Mouse (Mus musculus): ENCODE results near the gene Tlx1. TPM values are rescaled to one million over a fixed set of nuclear protein-coding genes. Genes with fewer than 3 reads are reported as not detected.
A peak's percentile ranks its signal among the peaks of the same experiment; 100 is the strongest.

The Tlx1 gene
- total and polyA plus RNA-seq, 3 experiments, result 0.16 TPM; not detected in 2

- Histone ChIP-seq H3K4me3 (ENCODE audit: low read depth, low read length) (no peak overlapping the region; the same call in 1 of the 2 replicates), H3K9me3 (replicated peaks) (no peaks in the 10 kb centered on the region), H3K4me1 (ENCODE audit: insufficient read depth, low read depth, low read length) (0 out of 2 replicates have a peak, but pooled peaks cover 4% of the 10 kb centered on the region), H3K36me3 (replicated peaks) (no peaks in the 10 kb centered on the region), H3K27me3 (ENCODE audit: insufficient read depth, low read length) (peaks cover 35% of the 10 kb centered on the region)
- TF ChIP-seq CTCF (IDR thresholded peaks at IDR 0.05; ENCODE audit: low read depth, low read length) (0 out of 2 replicates have a peak, but pooled peaks have one; percentile 55), GATA2 (IDR thresholded peaks at IDR 0.05; ENCODE audit: borderline replicate concordance, low read depth, low read length) (no peak), GATA1 (IDR thresholded peaks at IDR 0.05; ENCODE audit: borderline replicate concordance, low read length) (no peak)
- ATAC-seq (ENCODE audit: extremely low read depth, insufficient number of reproducible peaks, low FRiP score, poor library complexity, severe bottlenecking), result peak; percentile 28; the same call in 1 of the 2 replicates
- DNase-seq (ENCODE audit: low spot score), result peak; percentile 73
These were observed 10.6 kb downstream of the Tlx1 start for GRCm38 (mm10) chr19:45161093-45161492.

GRCm38 (mm10) chr19:45162181-45162580 lies 11.7 kb downstream of the Tlx1 start:
- no peak for TF ChIP-seq GATA1 (IDR thresholded peaks at IDR 0.05; ENCODE audit: borderline replicate concordance, low read length)
- TF ChIP-seq CTCF (IDR thresholded peaks at IDR 0.05; ENCODE audit: low read depth, low read length), result no peak
- no peak for TF ChIP-seq GATA2 (IDR thresholded peaks at IDR 0.05; ENCODE audit: borderline replicate concordance, low read depth, low read length)
- TF ChIP-seq TAL1 (conservative IDR thresholded peaks at IDR 0.05; ENCODE audit: low read depth, low read length), result no peak
- no peak for TF ChIP-seq POLR2AphosphoS5 (IDR thresholded peaks at IDR 0.05; ENCODE audit: insufficient replicate concordance, low read depth, low read length)
- H3K9me3 ChIP-seq (replicated peaks), result no peaks in the 10 kb centered on the region
- H3K4me3 ChIP-seq (ENCODE audit: low read depth, low read length), result no peak overlapping the region
- H3K4me1 ChIP-seq (ENCODE audit: insufficient read depth, low read depth, low read length), result 0 out of 2 replicates have a peak, but pooled peaks cover 4% of the 10 kb centered on the region
- ATAC-seq (ENCODE audit: extremely low read depth, insufficient number of reproducible peaks, low FRiP score, poor library complexity, severe bottlenecking) (no peak), DNase-seq (ENCODE audit: low spot score) (no peak)
- H3K27me3 ChIP-seq (ENCODE audit: insufficient read depth, low read length), result peaks cover 30% of the 10 kb centered on the region
- no peaks in the 10 kb centered on the region for H3K36me3 ChIP-seq (replicated peaks)

DNA sequence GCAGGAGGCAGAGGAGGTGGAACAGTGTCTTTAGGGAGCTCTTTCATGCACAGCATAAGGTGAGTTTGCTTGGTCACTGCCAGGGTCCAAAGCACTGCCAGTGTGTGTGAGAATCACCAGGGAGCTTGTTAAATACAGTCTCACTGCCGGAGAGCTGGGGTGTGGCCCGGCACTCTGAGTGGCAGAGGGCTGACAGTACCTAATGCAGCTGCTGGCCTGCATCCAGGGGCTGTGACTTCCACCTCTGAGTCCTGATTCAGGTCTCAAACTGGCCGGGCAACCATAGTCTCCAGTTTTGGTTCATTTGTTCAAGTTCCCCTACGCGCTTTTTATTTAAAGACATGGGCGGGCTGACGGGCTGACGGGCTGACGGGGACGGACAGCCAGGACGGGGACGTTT lies 12.4 kb downstream of the Tlx1 start:
- Histone ChIP-seq H3K4me1 (ENCODE audit: insufficient read depth, low read depth, low read length) (0 out of 2 replicates have a peak, but pooled peaks cover 4% of the 10 kb centered on the region), H3K27me3 (ENCODE audit: insufficient read depth, low read length) (peaks cover 27% of the 10 kb centered on the region), H3K36me3 (replicated peaks) (no peaks in the 10 kb centered on the region), H3K9me3 (replicated peaks) (no peaks in the 10 kb centered on the region), H3K4me3 (ENCODE audit: low read depth, low read length) (no peak overlapping the region)
- no peak for DNase-seq (ENCODE audit: low spot score)
- TF ChIP-seq POLR2AphosphoS5 (IDR thresholded peaks at IDR 0.05; ENCODE audit: insufficient replicate concordance, low read depth, low read length) (no peak), CTCF (IDR thresholded peaks at IDR 0.05; ENCODE audit: low read depth, low read length) (no peak), GATA1 (IDR thresholded peaks at IDR 0.05; ENCODE audit: borderline replicate concordance, low read length) (no peak), TAL1 (conservative IDR thresholded peaks at IDR 0.05; ENCODE audit: low read depth, low read length) (no peak), GATA2 (IDR thresholded peaks at IDR 0.05; ENCODE audit: borderline replicate concordance, low read depth, low read length) (no peak)
- no peak for ATAC-seq (ENCODE audit: extremely low read depth, insufficient number of reproducible peaks, low FRiP score, poor library complexity, severe bottlenecking)

DNA sequence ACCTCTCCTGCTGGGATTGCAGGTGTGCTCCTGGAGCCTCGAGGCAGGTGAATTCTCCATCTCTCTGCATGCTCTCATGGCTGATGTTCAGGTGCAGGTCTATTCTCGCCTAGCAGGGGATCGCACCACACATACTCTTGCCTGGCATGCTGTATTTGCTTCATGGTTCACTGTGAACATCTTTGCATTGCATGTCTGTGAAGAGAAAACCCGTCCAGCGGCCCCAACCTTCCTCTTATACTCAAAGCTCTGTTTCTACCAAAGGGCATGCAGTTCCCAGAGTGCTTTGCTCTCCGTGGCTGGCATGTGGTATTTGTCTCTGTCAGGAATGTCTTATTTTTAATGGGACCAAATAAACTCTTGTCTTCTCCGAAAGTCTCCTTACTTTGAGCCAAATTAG lies 20.0 kb downstream of the Tlx1 start:
- TF ChIP-seq GATA2 (IDR thresholded peaks at IDR 0.05; ENCODE audit: borderline replicate concordance, low read depth, low read length), result no peak
- TF ChIP-seq TAL1 (conservative IDR thresholded peaks at IDR 0.05; ENCODE audit: low read depth, low read length), result no peak
- TF ChIP-seq CTCF (IDR thresholded peaks at IDR 0.05; ENCODE audit: low read depth, low read length), result no peak
- TF ChIP-seq GATA1 (IDR thresholded peaks at IDR 0.05; ENCODE audit: borderline replicate concordance, low read length), result no peak
- TF ChIP-seq POLR2AphosphoS5 (IDR thresholded peaks at IDR 0.05; ENCODE audit: insufficient replicate concordance, low read depth, low read length), result no peak
- Histone ChIP-seq H3K27me3 (ENCODE audit: insufficient read depth, low read length) (peaks cover 1% of the 10 kb centered on the region; the same call in 1 of the 2 replicates), H3K4me1 (ENCODE audit: insufficient read depth, low read depth, low read length) (no peaks in the 10 kb centered on the region), H3K4me3 (ENCODE audit: low read depth, low read length) (no peak overlapping the region), H3K9me3 (replicated peaks) (peaks cover 10% of the 10 kb centered on the region), H3K36me3 (replicated peaks) (no peaks in the 10 kb centered on the region)
- no peak for ATAC-seq (ENCODE audit: extremely low read depth, insufficient number of reproducible peaks, low FRiP score, poor library complexity, severe bottlenecking)
- DNase-seq (ENCODE audit: low spot score), result no peak

GRCm38 (mm10) chr19:45174803-45175202 lies 24.3 kb downstream of the Tlx1 start:
- peaks cover 10% of the 10 kb centered on the region for H3K9me3 ChIP-seq (replicated peaks)
- TF ChIP-seq CTCF (IDR thresholded peaks at IDR 0.05; ENCODE audit: low read depth, low read length) (peak; percentile 89), GATA2 (IDR thresholded peaks at IDR 0.05; ENCODE audit: borderline replicate concordance, low read depth, low read length) (no peak)
- no peak overlapping the region for H3K4me3 ChIP-seq (ENCODE audit: low read depth, low read length)
- no peaks in the 10 kb centered on the region for H3K4me1 ChIP-seq (ENCODE audit: insufficient read depth, low read depth, low read length)
- H3K36me3 ChIP-seq (replicated peaks), result no peaks in the 10 kb centered on the region
- ATAC-seq (ENCODE audit: extremely low read depth, insufficient number of reproducible peaks, low FRiP score, poor library complexity, severe bottlenecking), result no peak
- DNase-seq (ENCODE audit: low spot score), result no peak
- H3K27me3 ChIP-seq (ENCODE audit: insufficient read depth, low read length), result no peaks in the 10 kb centered on the region; the same call in 1 of the 2 replicates

DNA sequence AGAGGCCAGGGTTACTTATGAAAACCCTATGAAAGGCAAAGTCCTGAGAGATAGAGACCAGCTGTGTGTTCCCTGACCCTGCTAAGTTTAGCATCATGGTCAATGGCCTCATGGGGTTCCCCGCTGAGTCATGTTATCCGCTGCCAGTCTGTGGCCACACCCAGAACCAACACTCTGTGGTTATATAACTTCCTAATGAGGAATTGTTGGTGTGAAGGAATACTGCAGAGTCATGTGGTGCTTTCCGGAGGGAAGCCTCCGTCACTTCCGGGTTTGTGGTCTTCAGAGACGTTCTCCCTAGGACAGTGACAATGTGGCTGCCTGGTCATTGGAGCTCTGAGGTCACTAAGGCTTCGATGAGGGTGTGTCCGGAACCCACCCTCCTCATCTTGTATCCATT lies 25.8 kb downstream of the Tlx1 start:
- H3K36me3 ChIP-seq (replicated peaks), result no peaks in the 10 kb centered on the region
- ATAC-seq (ENCODE audit: extremely low read depth, insufficient number of reproducible peaks, low FRiP score, poor library complexity, severe bottlenecking), result no peak
- no peaks in the 10 kb centered on the region; the same call in 1 of the 2 replicates for H3K27me3 ChIP-seq (ENCODE audit: insufficient read depth, low read length)
- no peak for DNase-seq (ENCODE audit: low spot score)
- H3K9me3 ChIP-seq (replicated peaks), result peaks cover 10% of the 10 kb centered on the region
- no peak overlapping the region for H3K4me3 ChIP-seq (ENCODE audit: low read depth, low read length)
- TF ChIP-seq TAL1 (conservative IDR thresholded peaks at IDR 0.05; ENCODE audit: low read depth, low read length) (no peak), GATA1 (IDR thresholded peaks at IDR 0.05; ENCODE audit: borderline replicate concordance, low read length) (no peak), GATA2 (IDR thresholded peaks at IDR 0.05; ENCODE audit: borderline replicate concordance, low read depth, low read length) (no peak), POLR2AphosphoS5 (IDR thresholded peaks at IDR 0.05; ENCODE audit: insufficient replicate concordance, low read depth, low read length) (no peak), CTCF (IDR thresholded peaks at IDR 0.05; ENCODE audit: low read depth, low read length) (no peak)
- H3K4me1 ChIP-seq (ENCODE audit: insufficient read depth, low read depth, low read length), result no peaks in the 10 kb centered on the region

Measured in G1E (cell line).